Mouse (Mus musculus) frontal cortex, postnatal 25 days (tissue): ENCODE data around the gene Afdn.

Experiments used
- DNase-seq, 2 experiments: peaks; one replicate each; pipeline ENCODE4 v3.0.0; 2022; ENCODE audit warnings: low spot score in 2 of 2

The Afdn gene

DNA sequence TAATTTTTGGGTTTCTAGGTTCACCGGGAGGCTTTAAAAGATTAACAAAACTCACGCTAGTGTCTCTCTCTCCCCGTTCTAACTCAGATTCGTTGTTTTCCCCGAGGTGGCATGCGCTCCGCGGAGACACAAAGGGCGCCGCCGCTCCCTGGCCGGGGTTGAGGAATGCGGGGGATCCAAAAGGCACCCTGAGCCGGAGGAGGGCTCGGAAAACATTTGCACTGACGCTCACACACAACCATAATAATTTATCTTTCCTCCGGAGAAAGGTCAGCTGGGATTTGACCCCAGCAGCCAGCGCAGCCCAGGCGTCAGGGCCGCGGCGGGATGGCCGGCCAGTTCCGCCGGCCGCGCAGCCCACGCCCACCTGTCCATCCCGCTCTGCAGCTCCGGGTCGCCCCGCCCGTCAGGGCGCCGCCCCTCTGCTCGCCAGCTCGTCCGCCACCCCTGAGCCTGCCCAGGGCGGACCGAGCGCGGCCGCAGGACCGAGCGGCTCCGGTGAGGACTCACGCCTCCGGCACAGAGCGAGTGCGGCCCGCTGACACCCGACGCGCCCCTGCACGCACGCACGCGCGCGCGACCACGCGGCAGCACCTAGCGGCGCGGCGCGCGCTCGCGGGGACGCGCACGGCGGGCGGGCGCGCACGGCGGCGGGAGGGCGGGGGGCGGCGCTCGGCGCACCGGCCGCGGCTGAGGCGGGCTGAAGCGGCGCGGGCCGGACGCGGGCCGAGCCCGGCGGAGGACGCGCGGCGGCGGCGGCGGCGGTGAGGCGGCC is at the start of gene Afdn:
Afdn (plus strand) TSS at position 687 of the 775 bp plus-strand sequence.
- DNase-seq = peak; percentile 61 to 64

DNA sequence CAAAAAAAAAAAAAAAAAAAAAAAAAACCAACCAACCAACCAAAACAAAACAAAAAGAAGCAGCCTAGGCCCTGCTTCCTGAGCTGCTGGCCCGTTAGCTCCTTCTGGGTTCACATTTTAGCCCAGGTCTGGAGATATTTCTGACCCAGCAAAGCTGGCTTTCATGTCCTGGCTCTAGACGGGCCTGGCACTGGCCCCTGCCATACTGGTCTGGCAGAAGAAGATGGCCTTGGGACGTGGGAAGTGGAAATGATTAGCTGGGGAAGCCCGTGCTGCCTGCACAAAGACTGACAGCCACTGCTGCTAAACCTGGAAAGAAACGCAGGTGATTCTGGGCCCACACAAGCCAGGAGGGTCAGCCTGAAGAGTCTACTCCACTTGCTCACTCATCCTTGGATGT is 49.2 kb upstream of the Afdn start:
- DNase-seq = no peak

DNA sequence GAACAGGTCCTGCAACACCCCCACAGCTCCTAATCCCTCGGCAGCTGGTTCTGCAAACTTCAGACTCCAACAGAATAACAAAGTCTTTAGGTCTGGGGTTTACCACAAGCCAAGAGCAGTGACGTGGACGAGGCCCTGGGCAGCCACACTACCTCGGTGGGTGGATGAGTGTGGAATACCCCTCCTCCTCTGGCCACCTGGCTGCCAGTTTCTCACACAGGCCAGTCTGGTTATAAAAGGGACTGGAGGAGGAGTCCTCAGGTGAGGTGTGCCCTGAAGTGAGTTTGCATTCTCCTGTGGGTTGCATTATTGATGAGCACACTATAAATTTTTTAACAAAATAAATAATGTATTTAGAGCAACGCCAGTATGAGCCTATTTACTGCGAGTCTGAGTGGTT is 48.2 kb upstream of the Afdn start:
- DNase-seq = no peak

DNA sequence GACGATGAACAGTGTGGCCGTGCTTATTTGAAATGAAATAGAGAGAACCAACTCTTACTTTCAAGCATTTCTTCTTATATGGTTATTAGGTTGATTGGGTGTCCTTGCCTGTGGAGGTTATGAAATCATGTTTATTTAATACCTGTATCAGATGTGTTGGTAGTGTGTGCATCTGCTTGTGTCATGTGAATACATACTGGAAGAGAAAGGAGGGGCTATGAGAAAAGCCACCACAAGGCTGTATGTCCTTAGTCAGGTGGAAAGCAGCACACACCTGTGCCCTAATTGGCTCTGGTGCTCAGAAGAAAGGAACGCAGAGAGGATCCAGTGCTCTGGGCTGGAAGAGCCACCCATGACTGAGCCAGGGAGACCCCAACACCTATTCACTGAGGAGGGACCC is 47.8 kb upstream of the Afdn start:
- no peak for DNase-seq

DNA sequence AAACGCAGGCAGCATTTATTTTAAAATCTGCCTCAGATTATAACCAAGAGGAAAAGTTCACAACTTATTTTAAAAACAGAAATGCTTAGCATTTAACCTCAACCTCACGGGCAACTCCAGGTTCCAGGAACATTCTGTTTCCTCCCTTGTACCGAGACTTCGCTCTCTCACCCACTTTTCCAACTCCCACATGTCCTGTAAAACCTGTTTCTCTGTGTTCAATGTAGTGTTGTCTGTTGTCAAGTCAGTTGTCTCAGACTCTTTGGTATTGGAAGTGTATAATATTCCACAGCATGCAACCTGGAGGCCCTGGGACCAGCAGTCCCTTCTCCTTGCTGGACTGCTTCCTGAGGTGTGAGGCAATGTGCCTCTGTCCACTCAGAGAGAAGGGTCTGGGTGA is 46.2 kb upstream of the Afdn start:
- no peak for DNase-seq

DNA sequence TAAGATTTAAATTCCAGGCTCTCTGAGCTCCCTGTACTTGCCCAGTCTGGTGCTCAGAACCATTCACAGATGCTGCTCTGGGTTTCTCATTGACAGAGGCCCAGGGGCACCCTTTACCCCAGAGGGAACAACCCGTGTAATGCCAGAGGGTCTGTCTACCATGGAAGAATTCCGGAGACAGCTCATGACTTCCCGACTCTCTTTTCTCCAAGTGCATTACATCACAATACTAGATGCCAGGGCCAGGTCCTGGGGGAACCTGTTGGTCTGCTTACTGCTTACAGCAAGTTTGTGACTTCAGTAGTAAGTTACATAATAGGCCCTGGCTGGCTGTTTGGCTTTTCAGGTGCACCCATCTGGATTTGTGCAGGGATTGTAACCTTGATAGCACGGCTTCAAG is 45.7 kb upstream of the Afdn start:
- no peak for DNase-seq

DNA sequence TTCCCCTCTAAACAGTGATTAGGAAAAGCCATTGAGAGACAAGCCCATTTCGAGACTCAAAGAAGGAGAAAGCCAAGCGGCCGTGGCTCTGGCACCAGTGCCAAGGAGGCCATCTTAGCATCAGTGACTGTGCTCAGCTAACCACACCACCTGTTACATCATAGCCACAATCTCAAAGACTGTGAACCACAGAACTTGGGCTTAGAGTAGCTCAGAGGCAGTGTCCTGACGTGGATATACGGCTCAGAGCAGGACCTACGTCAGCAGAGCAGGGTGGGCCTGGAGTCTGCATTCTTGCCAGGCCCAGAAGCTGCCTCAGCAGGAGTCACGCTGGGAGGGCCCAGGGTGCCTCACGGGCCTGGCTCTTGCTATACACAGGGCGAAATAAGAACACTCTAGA is 44.8 kb upstream of the Afdn start:
- no peak for DNase-seq

DNA sequence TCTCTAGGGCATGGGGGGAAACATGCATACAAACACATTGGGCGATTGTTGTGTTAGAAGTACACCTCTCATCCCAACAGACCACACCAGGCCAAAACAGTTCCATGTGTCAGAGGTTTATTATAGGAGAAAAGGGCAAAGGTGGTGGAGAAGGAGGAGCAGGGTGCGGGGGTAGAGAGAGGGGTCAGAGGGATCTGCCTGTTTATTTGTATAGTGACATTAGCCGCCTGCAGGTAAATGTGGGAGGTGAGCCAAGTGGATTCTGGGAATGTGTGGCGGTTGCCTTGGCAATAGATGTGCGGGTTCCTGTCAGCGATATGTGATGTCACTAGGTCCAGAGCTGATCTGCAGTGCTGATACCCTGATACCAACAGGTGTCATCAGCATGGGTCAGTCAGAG is 44.0 kb upstream of the Afdn start:
- no peak for DNase-seq

DNA sequence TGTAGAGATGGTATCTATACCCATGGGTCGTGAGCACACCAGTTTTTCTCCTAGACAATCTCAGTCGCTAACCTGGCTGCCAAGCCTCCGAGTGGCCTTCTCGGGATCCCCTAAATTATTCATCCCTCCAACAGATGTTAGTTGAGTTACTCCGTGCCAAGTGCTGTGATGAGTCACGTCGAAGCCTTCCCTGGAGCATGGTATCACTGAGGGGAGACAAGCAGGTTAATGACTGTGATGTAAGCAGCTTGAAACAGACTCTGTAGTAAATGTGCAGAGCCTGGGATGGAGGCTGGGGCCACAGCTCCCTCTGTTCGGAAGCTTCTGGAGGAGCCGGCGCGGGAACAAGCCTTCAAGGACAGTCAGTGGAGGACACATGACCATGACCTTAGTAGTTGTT is 42.9 kb upstream of the Afdn start:
- no peak for DNase-seq

DNA sequence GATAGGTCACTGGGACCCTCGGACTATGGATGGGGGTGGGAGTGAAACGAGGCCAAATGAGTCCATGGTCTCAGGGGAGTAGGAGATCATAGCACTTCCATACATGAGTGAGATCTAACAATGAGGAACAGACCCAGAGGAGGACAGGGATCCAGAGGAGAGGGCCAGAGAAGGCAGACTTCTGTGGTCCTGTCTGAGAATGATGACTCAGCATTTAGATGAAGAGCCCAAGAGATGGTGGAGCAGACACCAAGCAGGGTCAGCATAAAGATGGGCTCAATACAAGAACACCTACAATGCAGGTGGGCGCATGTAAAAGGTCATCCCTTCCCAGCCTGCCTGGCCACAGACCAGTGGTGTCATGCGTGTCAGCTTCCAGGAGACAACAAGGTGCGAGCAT is 40.2 kb upstream of the Afdn start:
- no peak for DNase-seq

DNA sequence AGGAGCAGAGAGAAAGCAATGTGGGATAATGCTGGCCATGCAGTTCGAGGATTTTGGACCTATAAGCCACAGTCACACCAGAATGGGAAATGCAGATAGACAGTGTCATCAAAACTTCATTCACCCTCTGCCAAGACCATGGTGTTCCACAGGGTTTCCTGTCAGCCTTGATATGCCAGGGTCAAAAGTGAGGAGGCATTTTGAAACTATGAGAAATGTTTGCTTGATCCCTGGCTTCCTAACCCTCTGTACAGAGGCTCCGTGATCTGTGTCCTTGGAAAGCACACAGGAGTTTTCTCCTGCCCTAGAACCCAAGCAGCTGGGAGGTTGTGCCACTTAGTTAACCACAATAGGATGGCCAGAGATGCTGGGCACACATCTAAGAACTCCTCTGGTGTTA is 39.0 kb upstream of the Afdn start:
- no peak for DNase-seq

DNA sequence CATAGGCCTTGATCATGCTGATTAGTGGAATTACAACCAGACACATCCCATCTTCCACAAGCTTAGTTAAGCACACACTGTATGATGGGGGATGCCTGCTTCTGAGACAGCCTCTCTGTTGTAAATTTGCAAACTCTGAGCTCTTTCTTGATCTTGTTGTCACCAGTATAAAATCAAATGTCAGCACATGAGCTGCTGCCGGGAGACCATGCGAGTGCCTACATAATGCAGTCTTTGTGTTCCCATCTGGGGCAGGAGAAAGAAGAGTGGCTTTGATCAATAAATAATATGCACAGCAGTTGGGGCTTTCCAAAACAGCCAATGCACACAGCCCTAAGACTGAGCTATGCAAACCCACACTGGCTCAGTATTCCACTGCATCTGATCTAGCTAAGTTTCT is 37.9 kb upstream of the Afdn start:
- DNase-seq = no peak

DNA sequence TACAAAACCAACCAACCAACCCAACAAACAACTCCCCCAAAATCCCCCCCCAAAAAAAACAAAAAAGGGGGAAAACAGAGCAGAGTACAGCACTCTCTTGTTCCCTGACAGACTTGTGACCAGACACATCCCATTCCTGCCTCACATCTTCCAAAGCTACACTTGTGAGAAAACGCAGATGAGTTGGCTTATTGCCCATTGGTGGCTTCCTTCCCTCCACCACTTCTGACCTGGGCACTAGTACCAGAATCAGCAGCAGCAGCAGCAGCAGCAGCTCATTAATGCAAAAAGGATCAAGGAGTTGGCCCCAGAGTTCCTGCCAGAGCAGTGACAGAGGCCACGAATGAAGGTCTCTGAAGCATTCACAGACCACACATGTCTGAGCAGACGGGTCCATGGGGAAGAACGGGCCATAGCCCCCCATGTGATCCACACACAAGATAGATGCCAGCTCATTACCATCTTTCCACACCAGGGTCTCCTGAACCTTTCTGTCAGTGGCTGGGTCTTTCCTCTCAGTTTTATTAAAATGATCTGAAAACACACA is 35.3 kb upstream of the Afdn start:
- no peak for DNase-seq

DNA sequence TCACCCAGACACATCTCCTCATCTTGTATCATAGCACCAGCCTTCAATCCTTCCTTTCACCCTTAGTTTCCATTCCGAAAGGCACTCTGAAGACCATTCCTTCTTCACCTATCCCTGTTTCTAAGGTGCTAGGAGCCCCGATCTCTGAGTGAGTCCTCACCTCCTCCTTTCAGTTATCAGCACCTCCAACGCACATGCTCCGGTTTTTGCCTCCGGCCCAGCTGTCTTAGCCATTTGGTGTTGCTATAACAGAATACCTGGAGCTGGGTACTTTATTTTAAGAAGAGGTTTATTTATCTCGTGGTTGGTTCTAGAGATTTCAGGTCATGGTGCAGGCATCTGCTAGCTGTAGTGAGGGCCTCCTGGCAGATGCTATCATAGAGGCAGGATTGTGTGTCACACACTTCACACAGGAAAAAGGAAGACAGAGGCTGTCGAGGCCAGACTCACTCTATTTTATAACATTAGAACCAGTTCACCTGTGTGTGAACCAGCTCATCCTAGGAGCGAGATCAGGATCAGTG is 33.4 kb upstream of the Afdn start:
- no peak for DNase-seq

DNA sequence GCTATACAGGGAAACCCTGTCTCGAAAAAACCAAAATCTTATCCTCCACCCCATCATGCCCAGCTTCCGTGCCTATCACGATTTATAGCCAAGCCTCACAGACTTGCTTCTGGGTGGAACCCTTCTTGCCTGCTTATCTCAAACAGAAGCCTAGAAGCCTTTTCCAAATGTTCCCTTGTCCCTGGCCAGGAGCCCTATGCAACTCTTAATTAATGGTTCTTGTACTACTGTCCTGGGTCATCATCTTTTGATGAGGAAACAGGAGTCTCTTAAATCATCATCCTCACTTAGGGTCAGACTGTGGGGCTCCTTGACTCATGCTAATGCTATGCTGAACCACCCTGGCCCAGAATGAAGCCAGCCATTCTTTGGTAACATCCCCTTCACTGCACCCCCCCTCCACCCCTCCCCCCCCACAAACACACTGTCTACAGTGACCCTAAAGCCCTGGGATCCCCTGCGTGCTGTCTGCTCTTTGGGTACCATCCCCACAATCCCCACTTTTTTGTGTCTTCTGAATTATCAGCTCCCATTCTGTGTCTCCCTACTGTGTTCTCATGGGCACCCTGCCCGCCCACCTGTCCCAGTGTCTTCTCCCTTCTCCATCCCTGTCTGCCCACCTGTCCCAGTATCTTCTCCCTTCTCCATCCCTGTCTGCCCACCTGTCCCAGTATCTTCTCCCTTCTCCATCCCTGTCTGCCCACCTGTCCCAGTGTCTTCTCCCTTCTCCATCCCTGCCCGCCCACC is 29.2 kb upstream of the Afdn start:
- DNase-seq = no peak

DNA sequence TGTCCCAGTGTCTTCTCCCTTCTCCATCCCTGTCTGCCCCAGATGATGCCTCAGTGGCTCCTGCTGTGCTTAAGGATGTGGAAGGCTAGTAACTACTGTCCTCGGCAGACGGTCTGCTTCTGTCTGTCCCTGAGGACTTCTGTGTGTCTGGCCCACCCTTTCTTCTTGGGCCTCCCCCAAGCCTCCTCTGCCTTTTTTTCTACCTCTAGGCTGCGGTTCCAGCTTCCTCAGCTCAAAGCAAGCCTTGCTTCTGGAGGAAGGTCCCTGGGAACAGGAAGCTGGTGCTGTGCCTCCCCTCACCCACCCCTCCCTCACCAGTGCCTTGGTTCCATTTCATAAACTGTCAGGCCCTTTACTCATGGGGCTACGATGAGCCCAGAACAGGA is 28.6 kb upstream of the Afdn start:
- DNase-seq = no peak

DNA sequence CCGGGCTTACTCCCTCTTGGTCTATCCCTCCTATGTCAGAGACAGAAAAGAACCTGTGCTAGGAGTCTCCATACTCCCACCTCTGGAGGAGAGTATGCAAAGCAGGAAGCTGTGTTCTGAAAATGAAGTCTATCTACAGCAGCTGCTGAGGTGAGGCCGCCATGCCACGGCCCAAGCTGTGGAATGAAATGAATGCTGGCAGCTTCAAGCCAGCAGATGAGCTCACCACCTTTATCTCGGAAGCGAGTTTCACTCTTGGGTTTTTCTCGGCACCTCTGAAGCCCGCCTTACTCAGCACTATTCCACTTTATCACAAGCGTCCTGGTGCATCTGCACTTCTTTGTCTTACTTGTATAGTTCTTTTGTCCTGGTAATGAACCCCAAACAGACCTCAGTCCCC is 27.7 kb upstream of the Afdn start:
- no peak for DNase-seq

DNA sequence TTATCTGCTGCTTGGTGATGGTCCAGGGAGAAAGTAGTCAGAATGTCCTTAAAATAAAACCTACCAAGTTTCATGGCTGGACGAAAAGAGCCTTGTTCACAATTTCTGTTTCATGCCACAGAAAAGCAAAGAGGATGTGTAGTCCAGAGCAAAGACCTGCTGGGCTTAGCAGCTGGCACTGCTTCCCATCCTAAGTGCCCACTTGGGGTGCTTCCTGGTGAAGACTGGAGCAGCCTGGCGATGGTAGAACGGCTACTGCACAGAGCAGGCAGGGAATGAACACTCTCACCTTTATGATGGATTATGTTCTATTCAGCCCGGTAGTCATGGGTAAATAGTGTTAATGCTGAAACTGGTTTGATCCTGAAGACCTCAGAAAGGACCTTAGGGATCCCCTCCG is 26.4 kb upstream of the Afdn start:
- DNase-seq = no peak

DNA sequence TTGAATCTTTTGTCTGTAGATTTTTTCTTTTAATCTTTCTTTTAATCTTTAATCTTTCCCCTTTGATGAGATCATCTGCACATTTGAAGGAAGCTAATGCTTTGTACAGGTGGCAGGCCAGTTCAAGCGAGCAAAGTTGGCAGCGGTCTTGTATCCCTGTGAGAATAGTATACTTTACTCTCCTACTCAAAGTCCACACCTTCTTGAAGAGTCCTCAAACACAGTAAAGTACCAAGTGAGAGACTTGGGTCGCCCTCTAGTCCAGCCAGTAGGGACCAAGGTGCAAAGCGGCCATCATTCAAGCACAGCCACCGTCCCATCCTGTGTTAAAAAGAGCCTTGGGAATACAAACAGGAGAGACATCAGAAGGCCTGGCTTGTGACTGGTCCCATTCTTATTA is 25.3 kb upstream of the Afdn start:
- no peak for DNase-seq

DNA sequence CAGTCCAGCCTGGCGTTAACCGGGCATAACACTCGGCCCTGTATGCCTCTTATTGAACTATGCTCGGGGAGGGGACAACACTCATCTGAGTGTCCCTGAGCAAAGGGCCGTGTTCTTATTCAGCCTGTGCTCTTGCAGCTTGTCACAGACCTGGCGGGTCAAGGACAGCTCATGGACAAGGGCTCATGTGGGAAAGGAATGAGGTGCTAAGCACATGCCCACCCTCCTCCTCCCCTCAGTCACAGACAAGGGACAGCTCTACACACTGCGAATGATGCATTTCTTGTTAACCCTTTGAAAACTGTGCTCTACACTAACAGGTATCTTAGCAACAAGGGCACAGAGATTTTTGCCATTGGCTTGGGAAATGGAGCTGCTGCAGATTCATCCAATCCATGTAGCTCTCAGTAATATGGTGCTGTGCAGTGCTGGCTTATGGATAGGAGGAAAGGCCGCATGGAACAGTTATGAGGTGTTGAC is 24.5 kb upstream of the Afdn start:
- no peak for DNase-seq

DNA sequence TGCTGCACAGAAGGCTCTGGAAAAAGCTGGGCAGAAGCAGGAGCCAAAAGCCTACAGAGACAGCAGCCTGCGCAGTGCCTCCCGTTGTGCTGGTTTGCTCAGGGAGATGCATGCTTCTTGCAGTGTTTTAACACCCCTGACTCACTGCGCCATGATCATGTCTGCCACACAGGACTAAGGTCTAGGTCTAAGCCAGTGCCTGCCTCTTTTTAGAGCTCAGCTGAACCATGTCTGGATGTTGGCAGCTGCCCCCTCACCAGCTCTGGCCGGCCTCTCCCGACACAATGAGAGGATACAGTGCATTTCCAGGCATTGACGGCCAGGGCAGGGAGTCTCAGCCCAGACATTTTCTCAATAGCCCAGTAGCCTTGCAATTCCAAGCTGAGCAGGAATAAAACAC is 23.0 kb upstream of the Afdn start:
- no peak for DNase-seq

DNA sequence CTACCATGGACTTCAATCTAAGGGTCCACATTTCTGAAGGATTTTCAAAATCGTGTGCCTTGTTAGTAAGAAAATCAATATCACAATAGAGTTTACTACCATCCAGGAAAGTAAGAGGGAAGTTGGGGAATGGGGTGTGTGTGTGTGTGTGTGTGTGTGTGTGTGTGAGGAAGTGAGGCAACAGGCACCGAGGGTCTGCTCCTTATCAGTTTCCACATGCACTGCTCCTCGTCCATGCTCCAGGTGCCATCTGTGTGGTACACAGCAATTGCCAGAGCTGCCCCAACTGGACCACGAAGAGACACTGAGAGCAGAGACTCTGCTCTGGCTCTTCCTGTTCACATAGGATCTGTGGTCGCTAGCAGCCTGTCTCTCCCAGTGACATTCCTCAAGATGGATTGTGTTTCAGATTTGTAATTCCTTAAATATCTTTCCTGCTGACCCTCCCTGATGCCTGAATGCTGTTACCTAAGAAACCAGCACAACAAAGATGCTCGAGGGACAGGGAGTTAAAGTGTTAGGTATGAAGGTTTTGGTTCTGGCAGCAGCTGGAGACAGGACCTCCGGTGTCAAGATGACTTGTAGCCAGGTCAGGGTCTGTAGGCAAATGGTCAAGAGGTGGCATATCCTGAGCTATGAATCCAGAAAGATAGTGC is 22.1 kb upstream of the Afdn start:
- DNase-seq = no peak
